Mouse (Mus musculus) liver, embryonic 12.5 days (tissue): ENCODE results near the gene Mroh3. TPM values are rescaled to one million over a fixed set of nuclear protein-coding genes. Genes with fewer than 3 reads are reported as not detected.

Source experiments
- ATAC-seq: fragments of 200-750 bp; cut with Nextera tagmentation; 2 replicates; pipeline ENCODE4 v1.8.0; 2017; ENCODE audit warnings: moderate number of reproducible peaks, mild to moderate bottlenecking, moderate library complexity
- H3K27ac ChIP-seq: fragments of 300-500 bp; sonication (generic); 2 replicates; pipeline ENCODE4 v1.5.1; 2016; ENCODE audit warnings: mild to moderate bottlenecking
- H3K27me3 ChIP-seq: fragments of 300-500 bp; sonication (generic); replicated peaks from 2 replicates; pipeline ENCODE4 v1.6.1; 2016; ENCODE audit warnings: mild to moderate bottlenecking, moderate library complexity
- H3K36me3 ChIP-seq: fragments of 300-500 bp; sonication (generic); 2 replicates; pipeline ENCODE4 v1.6.1; 2016; ENCODE audit warnings: mild to moderate bottlenecking, moderate library complexity
- H3K4me1 ChIP-seq: fragments of 300-500 bp; sonication (generic); 2 replicates; pipeline ENCODE4 v1.6.1; 2016
- H3K4me2 ChIP-seq: fragments of 300-500 bp; sonication (generic); 2 replicates; pipeline ENCODE4 v1.6.1; 2016; ENCODE audit warnings: mild to moderate bottlenecking, moderate library complexity
- H3K4me3 ChIP-seq: fragments of 300-500 bp; sonication (generic); 2 replicates; pipeline ENCODE4 v1.5.1; 2016; ENCODE audit warnings: mild to moderate bottlenecking, moderate library complexity
- H3K9ac ChIP-seq: fragments of 300-500 bp; sonication (generic); 2 replicates; pipeline ENCODE4 v1.6.1; 2016; ENCODE audit warnings: mild to moderate bottlenecking, moderate library complexity
- H3K9me3 ChIP-seq: fragments of 300-500 bp; sonication (generic); replicated peaks from 2 replicates; pipeline ENCODE4 v1.6.1; 2016; ENCODE audit warnings: mild to moderate bottlenecking, moderate library complexity
- WGBS: fragments of 180-500 bp; shearing (Covaris S2); methylation state at CpG from one replicate; pipeline ENCODE4 v1.1.7; 2016; ENCODE audit not compliant: insufficient replicate concordance; 5-methylcytosine and 5-hydroxymethylcytosine counted together
- polyA plus RNA-seq: library from polyadenylated mRNA; unstranded; fragments of >200 nt; fragmentation: Nextera tagmentation; extraction: Ambion mirVana; gene quantifications from 2 replicates; pipeline ENCODE4 v1.2.1, GENCODE M21; 2016

Gene Mroh3
- polyA plus RNA-seq, 1 experiment from 2014 or later, result not detected

DNA sequence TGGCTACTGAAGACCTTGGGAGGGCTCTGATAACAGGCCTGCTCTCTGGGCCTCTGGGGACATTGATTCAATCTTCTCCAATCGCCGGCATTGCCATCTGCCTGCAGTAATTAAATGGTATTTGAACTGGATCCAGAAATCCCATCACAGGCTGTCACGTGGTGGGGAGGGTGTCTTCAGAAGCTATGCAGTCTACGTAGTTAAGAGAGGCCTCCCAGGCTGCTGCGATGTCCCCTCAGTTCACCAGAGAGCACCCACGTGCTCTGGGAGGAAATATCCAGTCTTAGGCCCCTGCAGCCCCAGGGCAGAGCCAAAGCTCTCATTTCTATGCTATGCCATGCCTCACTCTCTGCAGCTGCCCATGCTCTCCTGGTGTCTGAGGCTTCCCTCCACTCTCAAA is 70.3 kb downstream of the Mroh3 start:
- H3K27me3 ChIP-seq, result no peaks in the 10 kb centered on the region
- 49% methylated on average over 6 of the region's 6 CpGs for WGBS
- H3K36me3 ChIP-seq, result peaks cover 17% of the 10 kb centered on the region
- H3K9me3 ChIP-seq, result no peaks in the 10 kb centered on the region
- H3K4me1 ChIP-seq, result peaks cover 83% of the 10 kb centered on the region
- peak overlapping the region; percentile 52 for H3K27ac ChIP-seq
- no peak overlapping the region for H3K4me2 ChIP-seq
- H3K4me3 ChIP-seq, result no peak overlapping the region
- no peak overlapping the region for H3K9ac ChIP-seq
- ATAC-seq, result no peak

DNA sequence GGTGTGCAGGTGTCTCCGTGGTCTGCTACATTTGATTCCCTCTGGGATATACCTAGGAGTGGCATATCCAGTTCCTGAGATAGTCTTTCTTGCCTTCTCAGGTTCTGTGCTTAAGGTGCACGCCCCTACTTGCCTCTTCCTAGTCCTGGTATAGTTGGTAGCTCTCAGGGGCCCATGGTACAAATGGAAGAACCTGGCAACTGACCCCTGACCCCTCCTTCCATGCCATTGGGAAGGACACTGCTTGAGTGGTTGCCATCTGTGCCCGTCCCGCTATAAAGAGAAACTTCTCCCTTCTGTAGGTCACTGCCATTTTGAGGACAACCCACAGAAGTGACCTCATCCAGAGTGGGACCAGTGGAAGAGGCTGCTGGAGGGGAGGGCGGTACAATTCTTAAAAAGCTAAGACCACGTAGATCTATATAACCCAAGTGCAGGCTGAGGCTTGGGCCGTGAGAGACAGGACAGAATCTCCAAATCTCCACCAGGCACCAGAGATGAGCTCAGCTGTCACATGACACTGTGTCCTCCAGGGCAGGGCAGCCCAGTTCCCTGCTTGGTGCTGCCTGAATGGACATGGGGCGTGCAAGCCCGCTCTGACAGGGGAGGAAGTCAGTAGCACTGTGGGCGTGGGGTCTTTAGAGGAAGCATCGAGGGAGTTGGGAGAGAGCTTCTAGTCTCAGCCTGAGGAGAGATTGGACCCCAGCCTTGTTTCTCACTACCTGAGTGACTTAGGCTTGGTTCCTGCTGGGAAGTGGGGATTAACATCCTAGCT is 71.3 kb downstream of the Mroh3 start:
- Histone ChIP-seq H3K4me2 (0 out of 2 replicates have a peak overlapping the region, but pooled peaks have one; percentile 96), H3K4me1 (peaks cover 84% of the 10 kb centered on the region), H3K4me3 (no peak overlapping the region), H3K9ac (no peak overlapping the region), H3K27me3 (no peaks in the 10 kb centered on the region), H3K27ac (0 out of 2 replicates have a peak overlapping the region, but pooled peaks have one; percentile 17), H3K36me3 (peaks cover 7% of the 10 kb centered on the region), H3K9me3 (no peaks in the 10 kb centered on the region)
- 59% methylated on average over 11 of the region's 11 CpGs for WGBS
- no peak for ATAC-seq

DNA sequence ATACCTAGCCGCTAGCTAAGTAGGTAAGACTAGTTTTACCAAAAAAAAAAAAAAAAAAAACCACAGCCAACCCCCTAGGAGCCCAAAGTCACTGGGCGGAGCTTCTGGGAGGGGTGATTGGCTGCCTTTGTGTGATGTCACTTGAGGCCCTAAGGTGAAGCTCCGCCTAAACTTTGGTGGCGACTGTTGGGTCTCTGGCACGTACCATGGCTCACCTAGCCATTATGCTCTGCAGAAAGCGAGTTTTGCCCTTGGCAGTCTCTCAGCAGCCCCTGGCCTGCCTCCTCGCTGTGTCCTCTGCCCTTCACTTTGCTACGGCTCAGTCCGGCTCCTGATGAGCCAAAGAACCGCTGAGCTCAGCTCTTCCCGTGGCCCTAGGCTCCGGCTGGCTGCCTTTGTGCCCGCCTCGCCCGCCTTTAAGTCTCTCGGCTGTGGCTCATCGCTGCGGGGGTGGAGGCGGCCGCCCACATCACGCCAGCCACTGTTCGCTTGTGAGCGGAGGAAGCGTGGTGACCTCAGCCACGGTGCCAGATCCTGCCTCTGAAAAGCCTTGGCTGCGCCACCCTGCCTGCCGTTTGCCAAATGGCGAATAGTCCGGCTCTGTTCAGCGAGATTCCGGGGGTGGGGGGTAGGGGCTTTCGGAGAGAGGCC is 72.5 kb downstream of the Mroh3 start:
- Histone ChIP-seq H3K4me3 (peak overlapping the region; percentile 66), H3K4me2 (peak overlapping the region; percentile 96), H3K27me3 (no peaks in the 10 kb centered on the region), H3K27ac (peak overlapping the region; percentile 93), H3K4me1 (peaks cover 84% of the 10 kb centered on the region), H3K9ac (peak overlapping the region; percentile 83), H3K36me3 (0 out of 2 replicates have a peak, but pooled peaks cover 3% of the 10 kb centered on the region), H3K9me3 (no peaks in the 10 kb centered on the region)
- under 1% methylated on average over 32 of the region's 32 CpGs for WGBS
- ATAC-seq, result peak; percentile 90

DNA sequence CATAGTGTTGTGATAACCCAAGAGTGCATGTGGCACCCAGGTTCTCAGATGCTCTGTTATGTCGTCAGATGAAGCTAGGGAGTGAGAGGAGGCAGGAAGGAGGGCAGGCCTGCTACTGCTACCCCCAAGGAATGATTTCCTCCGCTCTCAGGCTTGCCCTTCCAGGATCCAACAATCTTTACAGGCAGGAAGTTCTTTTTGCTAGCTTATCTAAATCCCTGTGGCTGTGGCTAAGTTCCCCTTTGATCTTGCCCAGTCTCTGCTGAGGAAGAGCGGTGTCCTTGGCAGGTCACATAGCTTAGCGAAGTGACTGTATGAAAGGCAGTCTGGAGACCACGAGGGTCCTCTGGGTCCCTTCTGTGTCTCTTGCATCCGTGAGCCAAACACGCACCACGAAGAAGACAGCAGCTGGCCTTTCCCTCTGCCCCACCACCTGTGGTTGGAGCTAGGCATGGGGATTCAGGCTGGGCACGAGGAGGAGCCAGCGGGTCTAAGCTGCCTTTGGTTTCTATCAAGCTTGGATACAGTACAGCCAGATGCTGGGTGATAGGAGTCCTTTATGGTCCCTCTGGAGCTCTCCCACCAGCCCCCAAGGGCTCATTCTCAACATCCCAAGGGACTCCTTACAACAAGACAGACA is 74.3 kb downstream of the Mroh3 start:
- no peaks in the 10 kb centered on the region for H3K36me3 ChIP-seq
- peak overlapping the region; percentile 88 for H3K27ac ChIP-seq
- H3K9me3 ChIP-seq, result no peaks in the 10 kb centered on the region
- no peak for ATAC-seq
- H3K4me3 ChIP-seq, result no peak overlapping the region
- H3K4me2 ChIP-seq, result peak overlapping the region; percentile 21; the same call in 1 of the 2 replicates
- peaks cover 93% of the 10 kb centered on the region for H3K4me1 ChIP-seq
- no peaks in the 10 kb centered on the region for H3K27me3 ChIP-seq
- 31% methylated on average over 10 of the region's 10 CpGs for WGBS
- no peak overlapping the region for H3K9ac ChIP-seq

DNA sequence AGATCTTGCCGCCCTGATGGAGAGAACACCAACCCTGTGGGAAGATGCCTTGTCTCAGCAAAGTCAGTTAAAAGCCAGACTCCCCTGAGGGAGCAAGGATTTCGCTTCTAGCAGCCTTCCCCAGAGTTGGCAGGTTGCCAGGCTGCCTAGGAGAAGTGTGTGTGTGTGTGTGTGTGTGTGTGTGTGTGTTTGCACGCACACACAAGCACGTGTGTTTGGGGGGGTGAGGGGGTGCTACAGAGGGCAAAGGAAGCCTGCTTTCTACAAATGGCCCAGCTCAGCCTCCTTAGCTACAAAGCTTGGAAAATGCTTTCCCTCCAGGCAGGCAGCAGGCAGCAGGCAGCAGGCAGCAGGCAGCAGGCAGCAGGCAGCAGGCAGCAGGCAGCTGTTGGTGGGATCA is 75.1 kb downstream of the Mroh3 start:
- ATAC-seq, result no peak

DNA sequence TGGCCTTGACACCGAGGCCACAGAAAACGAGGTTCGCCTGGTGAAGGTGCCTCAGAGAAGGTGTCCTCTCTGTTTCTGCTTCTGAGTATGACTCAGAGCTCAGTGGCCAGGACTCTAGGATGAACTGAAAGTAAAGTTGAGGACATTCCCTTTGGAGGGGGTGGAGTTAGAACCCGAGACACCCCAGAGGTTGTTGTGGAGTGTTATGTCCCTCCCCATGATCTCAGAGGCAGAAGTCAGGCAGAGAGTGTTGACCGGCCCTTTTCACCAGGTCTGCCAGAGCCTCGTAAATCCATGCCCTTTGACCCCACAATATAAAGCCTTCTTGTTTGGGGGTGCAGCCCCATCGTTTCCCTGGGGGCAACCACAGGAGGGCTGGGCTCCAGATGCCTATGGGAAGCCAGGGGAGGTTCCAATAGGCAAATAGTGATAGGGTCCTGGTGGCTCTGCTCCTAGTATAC is 75.5 kb downstream of the Mroh3 start:
- Histone ChIP-seq H3K27me3 (no peaks in the 10 kb centered on the region), H3K36me3 (no peaks in the 10 kb centered on the region), H3K4me3 (no peak overlapping the region), H3K4me1 (peaks cover 98% of the 10 kb centered on the region), H3K4me2 (0 out of 2 replicates have a peak overlapping the region, but pooled peaks have one; percentile 6), H3K9me3 (no peaks in the 10 kb centered on the region), H3K27ac (peak overlapping the region; percentile 88; the same call in 1 of the 2 replicates), H3K9ac (no peak overlapping the region)
- 50% methylated on average over 7 of the region's 7 CpGs for WGBS
- ATAC-seq, result no peak

More for the DNA sequence above, 75.1 kb downstream of the Mroh3 start:
- WGBS, result 27% methylated on average over 4 of the region's 4 CpGs
- Histone ChIP-seq H3K4me2 (no peak overlapping the region), H3K9ac (no peak overlapping the region), H3K27me3 (no peaks in the 10 kb centered on the region), H3K27ac (peak overlapping the region; percentile 88), H3K36me3 (no peaks in the 10 kb centered on the region), H3K4me3 (no peak overlapping the region), H3K4me1 (peaks cover 98% of the 10 kb centered on the region), H3K9me3 (no peaks in the 10 kb centered on the region)

DNA sequence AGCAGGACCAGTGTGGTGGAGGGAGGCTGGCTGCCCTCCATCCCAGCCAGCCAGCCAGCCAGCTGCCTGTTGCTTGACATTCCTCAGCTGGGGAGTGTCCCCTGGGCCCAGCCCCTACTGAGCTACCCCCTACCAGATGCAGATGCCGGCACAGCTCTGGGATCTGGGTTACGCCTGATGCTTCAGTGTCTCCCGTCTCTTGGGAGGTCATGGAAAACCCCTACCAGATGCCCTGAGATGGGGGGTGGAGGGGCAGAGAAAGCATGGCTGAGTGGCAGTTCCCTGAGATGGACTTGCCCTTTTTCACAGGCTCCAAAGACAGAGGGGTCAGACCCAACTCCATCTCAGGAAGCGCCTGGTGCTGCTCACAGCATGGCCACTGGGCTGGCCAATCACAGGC is 76.1 kb downstream of the Mroh3 start:
- ATAC-seq, result no peak
- no peaks in the 10 kb centered on the region for H3K27me3 ChIP-seq
- H3K4me3 ChIP-seq, result no peak overlapping the region
- 74% methylated on average over 4 of the region's 4 CpGs for WGBS
- H3K9me3 ChIP-seq, result no peaks in the 10 kb centered on the region
- no peaks in the 10 kb centered on the region for H3K36me3 ChIP-seq
- H3K4me2 ChIP-seq, result no peak overlapping the region
- H3K4me1 ChIP-seq, result peaks cover 98% of the 10 kb centered on the region
- no peak overlapping the region for H3K9ac ChIP-seq
- 0 out of 2 replicates have a peak overlapping the region, but pooled peaks have one; percentile 88 for H3K27ac ChIP-seq

DNA sequence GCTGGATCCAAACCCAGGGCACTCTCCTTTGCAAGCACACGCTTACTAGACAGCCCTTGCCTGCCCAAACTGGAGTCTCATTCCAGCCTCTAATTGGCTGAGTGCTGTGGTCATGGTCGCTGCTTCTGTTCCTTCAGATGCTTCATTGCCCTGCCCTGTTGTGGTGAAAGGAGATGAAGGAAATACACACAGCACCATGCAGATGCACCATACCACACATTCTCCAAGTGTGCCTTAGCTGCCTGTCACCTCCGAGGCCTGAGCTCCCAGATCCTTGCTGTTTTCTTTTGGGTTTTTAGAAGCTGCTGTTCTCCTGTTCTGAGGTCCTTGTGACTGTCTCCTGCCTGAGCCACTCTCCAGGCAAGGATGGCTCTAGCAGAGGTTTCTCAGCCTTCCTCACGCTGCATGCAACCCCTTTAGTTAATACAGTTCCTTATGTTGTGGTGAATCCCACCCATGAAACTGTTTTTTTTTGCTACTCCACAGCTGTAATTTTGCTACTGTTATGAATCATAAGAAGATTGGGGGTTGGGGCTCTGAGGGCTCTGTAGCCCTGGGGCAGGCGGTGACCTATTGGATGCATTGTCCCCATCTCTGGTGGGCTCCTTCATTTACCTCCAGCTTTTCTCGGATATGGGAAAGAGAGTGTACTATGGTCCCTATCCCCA is 76.7 kb downstream of the Mroh3 start:
- no peaks in the 10 kb centered on the region for H3K27me3 ChIP-seq

DNA sequence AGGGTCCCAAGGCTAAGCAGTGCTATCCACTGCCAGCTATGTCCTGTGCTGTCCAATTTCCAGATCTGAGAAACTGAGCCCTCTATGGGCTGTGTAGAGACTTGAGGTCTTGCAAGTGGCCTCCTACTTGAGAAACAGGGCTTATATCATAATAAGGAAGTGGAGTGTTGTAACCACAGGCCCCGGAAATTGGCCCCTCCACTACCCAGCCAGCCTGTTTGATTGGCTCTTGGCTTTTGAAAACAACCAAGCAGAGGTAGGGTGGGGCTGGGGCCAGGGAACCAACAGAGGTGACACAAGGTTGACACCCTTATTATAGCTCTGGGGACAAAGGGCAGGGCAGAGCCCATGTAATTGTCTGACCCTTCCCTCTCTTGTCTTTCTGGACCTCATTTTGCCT is 77.6 kb downstream of the Mroh3 start:
- Histone ChIP-seq H3K9ac (peak overlapping the region; percentile 54), H3K9me3 (no peaks in the 10 kb centered on the region), H3K4me2 (peak overlapping the region; percentile 99), H3K4me1 (peaks cover 98% of the 10 kb centered on the region), H3K4me3 (0 out of 2 replicates have a peak overlapping the region, but pooled peaks have one; percentile 7), H3K36me3 (no peaks in the 10 kb centered on the region), H3K27ac (peak overlapping the region; percentile 88), H3K27me3 (peaks cover 3% of the 10 kb centered on the region; the same call in 1 of the 2 replicates)
- 0% methylated on average over 1 of the region's 1 CpGs for WGBS
- peak; percentile 78 for ATAC-seq

More for the DNA sequence above, 76.7 kb downstream of the Mroh3 start:
- Histone ChIP-seq H3K4me3 (no peak overlapping the region), H3K27ac (peak overlapping the region; percentile 88), H3K9me3 (no peaks in the 10 kb centered on the region), H3K36me3 (no peaks in the 10 kb centered on the region), H3K9ac (peak overlapping the region; percentile 25; the same call in 1 of the 2 replicates), H3K4me1 (peaks cover 98% of the 10 kb centered on the region), H3K4me2 (peak overlapping the region; percentile 99; the same call in 1 of the 2 replicates)
- 67% methylated on average over 6 of the region's 6 CpGs for WGBS
- ATAC-seq, result no peak

DNA sequence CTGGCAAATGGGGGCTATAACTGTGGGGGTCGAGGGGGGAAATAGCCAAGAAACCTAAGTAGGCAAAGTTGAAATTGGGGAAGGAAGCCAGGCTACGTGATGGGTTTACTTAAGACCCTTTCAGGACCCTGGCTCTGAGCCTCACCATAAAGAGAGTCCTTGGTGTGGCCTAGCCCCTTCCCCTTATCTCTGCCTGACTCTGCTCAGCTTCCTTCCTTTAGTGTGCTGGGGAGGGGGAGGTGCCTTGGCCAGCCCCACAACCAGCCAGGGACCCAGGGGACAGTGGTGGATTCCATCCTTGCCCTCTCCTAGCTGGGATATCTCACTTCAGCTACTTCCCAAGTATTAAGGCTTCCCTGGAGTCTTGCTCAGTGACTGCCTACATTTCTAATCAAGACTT is 78.1 kb downstream of the Mroh3 start:
- H3K9me3 ChIP-seq, result no peaks in the 10 kb centered on the region
- peaks cover 5% of the 10 kb centered on the region for H3K27me3 ChIP-seq
- 0 out of 2 replicates have a peak overlapping the region, but pooled peaks have one; percentile 7 for H3K4me3 ChIP-seq
- peaks cover 100% of the 10 kb centered on the region for H3K4me1 ChIP-seq
- H3K4me2 ChIP-seq, result peak overlapping the region; percentile 99
- peak overlapping the region; percentile 88 for H3K27ac ChIP-seq
- peak overlapping the region; percentile 54 for H3K9ac ChIP-seq
- 15% methylated on average over 2 of the region's 2 CpGs for WGBS
- peak; percentile 4; the same call in 1 of the 2 replicates for ATAC-seq
- no peaks in the 10 kb centered on the region for H3K36me3 ChIP-seq

DNA sequence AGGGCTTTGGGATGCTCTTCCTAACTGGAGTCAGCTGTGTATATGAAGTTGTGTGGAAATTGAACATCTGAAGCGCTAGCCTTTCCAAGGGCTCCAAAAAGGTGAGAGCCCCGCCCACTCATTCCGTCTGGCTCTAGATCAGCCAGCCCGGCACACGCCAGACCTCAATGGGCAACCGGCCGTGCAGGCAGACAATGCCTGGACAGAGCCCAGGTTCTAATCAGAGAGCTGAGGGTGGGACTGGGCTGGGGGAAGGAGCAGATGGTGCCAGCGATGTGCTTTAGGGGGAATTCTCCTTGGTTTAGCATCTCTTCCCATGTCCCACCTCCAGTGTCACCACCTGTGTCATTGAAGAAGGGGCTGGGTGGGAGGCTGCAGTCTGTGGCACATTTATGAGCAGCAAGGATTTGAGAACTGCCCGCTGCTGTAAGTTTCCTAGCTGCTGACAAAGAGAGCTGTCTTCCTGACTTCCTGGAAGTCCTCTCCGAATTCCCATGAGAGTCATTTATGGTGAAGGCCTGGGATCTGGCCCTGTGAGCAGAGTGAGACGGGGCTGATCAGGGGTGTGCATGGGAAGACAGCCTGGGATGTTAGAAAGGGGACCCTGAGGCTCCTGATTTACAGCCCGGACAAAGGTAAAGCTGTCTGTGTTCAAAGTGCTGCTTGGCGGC is 78.9 kb downstream of the Mroh3 start:
- Histone ChIP-seq H3K9ac (no peak overlapping the region), H3K36me3 (no peaks in the 10 kb centered on the region), H3K4me2 (peak overlapping the region; percentile 99), H3K27ac (peak overlapping the region; percentile 88), H3K4me1 (peaks cover 100% of the 10 kb centered on the region), H3K4me3 (no peak overlapping the region), H3K27me3 (peaks cover 10% of the 10 kb centered on the region), H3K9me3 (no peaks in the 10 kb centered on the region)
- ATAC-seq, result no peak
- 40% methylated on average over 13 of the region's 13 CpGs for WGBS
